Mouse (Mus musculus): ENCODE results near the gene Macrod1. TPM values are rescaled to one million over a fixed set of nuclear protein-coding genes. Genes with fewer than 3 reads are reported as not detected.
A peak's percentile ranks its signal among the peaks of the same experiment; 100 is the strongest.

Macrod1 gene
- polyA plus RNA-seq, 1 experiment from 2014 or later = 22.1 TPM

- Histone ChIP-seq H3K9ac (no peak overlapping the region), H3K27ac (replicated peaks) (no peak overlapping the region), H3K36me3 (no peaks in the 10 kb centered on the region), H3K4me3 (replicated peaks) (no peak overlapping the region), H3K9me3 (replicated peaks) (no peaks in the 10 kb centered on the region), H3K4me1 (peaks cover 42% of the 10 kb centered on the region), H3K4me2 (replicated peaks) (no peak overlapping the region), H3K27me3 (no peaks in the 10 kb centered on the region)
- WGBS = 44% methylated on average over 6 of the region's 6 CpGs
- ATAC-seq (ENCODE audit: insufficient number of reproducible peaks, low FRiP score, low TSS enrichment, low read depth) = no peak
These were observed 135.0 kb downstream of the Macrod1 start for GRCm38 (mm10) chr19:7191639-7192038.

DNA sequence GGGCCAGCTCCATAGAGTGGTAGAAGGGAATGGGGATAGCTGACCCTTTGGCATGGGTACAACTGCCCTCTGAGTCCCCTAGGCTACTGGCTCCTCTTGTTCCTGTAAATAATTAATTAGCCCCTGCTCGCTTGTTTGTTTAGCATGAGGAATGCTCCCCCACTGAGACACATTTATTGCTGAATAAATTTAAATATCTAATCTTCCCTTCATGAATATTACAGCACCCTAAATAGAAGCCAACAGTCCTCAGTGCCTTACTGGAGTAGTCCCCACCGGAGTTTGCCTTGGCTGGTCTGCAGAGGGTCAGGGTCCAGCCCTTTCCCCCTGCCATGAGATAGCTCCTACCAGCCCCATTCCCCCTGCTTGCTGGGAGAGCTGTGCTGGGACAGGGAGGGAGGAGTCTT, 136.0 kb downstream of the Macrod1 start:
- 53% methylated on average over 2 of the region's 2 CpGs for WGBS
- H3K9me3 ChIP-seq (replicated peaks) = no peaks in the 10 kb centered on the region
- no peak for ATAC-seq (ENCODE audit: insufficient number of reproducible peaks, low FRiP score, low TSS enrichment, low read depth)
- no peak overlapping the region for H3K4me3 ChIP-seq (replicated peaks)
- no peak overlapping the region for H3K27ac ChIP-seq (replicated peaks)
- no peak overlapping the region for H3K9ac ChIP-seq
- H3K4me1 ChIP-seq = peaks cover 42% of the 10 kb centered on the region
- no peak overlapping the region for H3K4me2 ChIP-seq (replicated peaks)
- H3K36me3 ChIP-seq = peaks cover 4% of the 10 kb centered on the region
- no peaks in the 10 kb centered on the region for H3K27me3 ChIP-seq

GRCm38 (mm10) chr19:7195900-7196728, 139.5 kb downstream of the Macrod1 start:
- ATAC-seq (ENCODE audit: insufficient number of reproducible peaks, low FRiP score, low TSS enrichment, low read depth) = no peak
- Histone ChIP-seq H3K27me3 (no peaks in the 10 kb centered on the region), H3K9me3 (replicated peaks) (no peaks in the 10 kb centered on the region), H3K4me2 (replicated peaks) (peak overlapping the region; percentile 13; the same call in 1 of the 2 replicates), H3K27ac (replicated peaks) (no peak overlapping the region), H3K4me1 (peaks cover 40% of the 10 kb centered on the region), H3K9ac (no peak overlapping the region), H3K36me3 (peaks cover 40% of the 10 kb centered on the region), H3K4me3 (replicated peaks) (no peak overlapping the region)
- WGBS = 17% methylated on average over 33 of the region's 33 CpGs

- Histone ChIP-seq H3K4me1 (peaks cover 36% of the 10 kb centered on the region), H3K27ac (replicated peaks) (no peak overlapping the region), H3K27me3 (no peaks in the 10 kb centered on the region), H3K36me3 (peaks cover 46% of the 10 kb centered on the region), H3K4me3 (replicated peaks) (no peak overlapping the region), H3K9ac (no peak overlapping the region), H3K4me2 (replicated peaks) (no peak overlapping the region), H3K9me3 (replicated peaks) (no peaks in the 10 kb centered on the region)
- ATAC-seq (ENCODE audit: insufficient number of reproducible peaks, low FRiP score, low TSS enrichment, low read depth) = no peak
- WGBS = 13% methylated on average over 17 of the region's 17 CpGs
These were observed 140.2 kb downstream of the Macrod1 start for GRCm38 (mm10) chr19:7196741-7197270.

DNA sequence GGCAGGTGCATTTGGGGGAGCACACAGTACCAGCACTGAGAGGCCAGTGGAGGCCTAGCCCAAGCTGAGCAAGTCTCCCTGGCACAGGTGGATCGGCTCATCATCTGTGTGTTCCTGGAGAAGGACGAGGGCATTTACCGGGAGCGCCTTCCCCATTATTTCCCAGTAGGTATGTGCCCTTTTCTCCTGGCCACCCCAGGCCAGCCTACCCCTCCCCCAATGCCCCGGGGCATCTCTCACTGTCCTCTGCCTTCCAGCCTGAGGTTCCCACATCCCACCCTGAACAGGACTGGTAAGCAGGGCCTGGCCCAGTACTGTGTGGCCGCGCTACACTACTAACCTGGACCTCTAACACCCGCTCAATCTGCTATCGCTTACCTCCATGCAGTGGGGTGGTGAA, 140.8 kb downstream of the Macrod1 start:
- Histone ChIP-seq H3K27ac (replicated peaks) (no peak overlapping the region), H3K36me3 (peaks cover 49% of the 10 kb centered on the region), H3K9me3 (replicated peaks) (no peaks in the 10 kb centered on the region), H3K27me3 (no peaks in the 10 kb centered on the region), H3K4me1 (peaks cover 33% of the 10 kb centered on the region), H3K4me2 (replicated peaks) (no peak overlapping the region), H3K9ac (no peak overlapping the region), H3K4me3 (replicated peaks) (no peak overlapping the region)
- no peak for ATAC-seq (ENCODE audit: insufficient number of reproducible peaks, low FRiP score, low TSS enrichment, low read depth)
- WGBS = 82% methylated on average over 9 of the region's 9 CpGs

GRCm38 (mm10) chr19:7199089-7199488, 142.5 kb downstream of the Macrod1 start:
- ATAC-seq (ENCODE audit: insufficient number of reproducible peaks, low FRiP score, low TSS enrichment, low read depth) = no peak
- H3K9ac ChIP-seq = no peak overlapping the region
- no peaks in the 10 kb centered on the region for H3K9me3 ChIP-seq (replicated peaks)
- peaks cover 66% of the 10 kb centered on the region for H3K36me3 ChIP-seq
- 93% methylated on average over 13 of the region's 13 CpGs for WGBS
- H3K4me1 ChIP-seq = peaks cover 35% of the 10 kb centered on the region
- H3K4me2 ChIP-seq (replicated peaks) = no peak overlapping the region
- no peak overlapping the region for H3K27ac ChIP-seq (replicated peaks)
- no peaks in the 10 kb centered on the region for H3K27me3 ChIP-seq
- no peak overlapping the region for H3K4me3 ChIP-seq (replicated peaks)

DNA sequence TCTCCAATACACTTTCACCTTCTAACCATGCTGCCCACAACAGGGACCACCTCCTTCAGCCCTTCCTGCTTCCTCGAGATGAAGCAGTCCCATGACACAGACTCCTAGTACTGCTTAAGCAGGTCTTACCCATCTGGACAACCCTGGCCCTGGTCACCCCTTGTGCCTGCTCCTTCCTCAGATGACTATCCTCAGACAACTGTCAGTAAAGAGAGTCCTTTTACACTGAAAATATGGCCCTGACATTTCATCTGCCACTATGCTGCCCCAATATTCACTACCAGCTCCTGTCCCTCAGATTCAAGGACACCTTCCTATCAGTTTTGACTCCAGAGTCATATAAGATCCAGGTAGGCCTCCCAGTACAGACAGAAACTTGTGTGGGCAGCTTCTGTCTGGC, 143.8 kb downstream of the Macrod1 start:
- Histone ChIP-seq H3K4me1 (peaks cover 43% of the 10 kb centered on the region), H3K27ac (replicated peaks) (no peak overlapping the region), H3K36me3 (peaks cover 71% of the 10 kb centered on the region), H3K9me3 (replicated peaks) (no peaks in the 10 kb centered on the region), H3K9ac (no peak overlapping the region), H3K4me3 (replicated peaks) (no peak overlapping the region), H3K4me2 (replicated peaks) (no peak overlapping the region), H3K27me3 (no peaks in the 10 kb centered on the region)
- no peak for ATAC-seq (ENCODE audit: insufficient number of reproducible peaks, low FRiP score, low TSS enrichment, low read depth)
- 29% methylated on average over 1 of the region's 1 CpGs for WGBS

DNA sequence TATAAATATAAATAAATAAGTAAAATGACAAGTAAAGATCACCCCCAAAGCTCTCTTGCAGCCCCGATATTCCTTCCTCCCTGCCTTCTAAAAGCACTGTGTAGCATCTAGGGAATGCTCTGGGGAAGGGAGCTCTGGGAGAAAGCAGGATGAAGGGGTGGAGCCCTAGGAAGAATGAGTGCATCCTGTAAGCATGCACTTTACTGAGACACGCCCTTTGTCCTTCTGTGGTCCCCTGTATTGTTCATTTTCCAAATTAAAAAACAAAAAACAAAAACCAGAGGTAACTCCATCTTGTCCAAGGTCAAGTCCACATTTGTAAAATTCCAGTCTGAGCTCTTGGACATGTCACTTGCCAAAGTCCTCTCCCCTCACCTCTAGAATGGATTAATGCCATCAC, 148.3 kb downstream of the Macrod1 start:
- peak overlapping the region; percentile 89 for H3K4me3 ChIP-seq (replicated peaks)
- H3K27me3 ChIP-seq = no peaks in the 10 kb centered on the region
- 48% methylated on average over 2 of the region's 2 CpGs for WGBS
- peak overlapping the region; percentile 76; the same call in 1 of the 2 replicates for H3K9ac ChIP-seq
- peaks cover 44% of the 10 kb centered on the region for H3K36me3 ChIP-seq
- H3K4me1 ChIP-seq = peaks cover 33% of the 10 kb centered on the region
- peak overlapping the region; percentile 66 for H3K4me2 ChIP-seq (replicated peaks)
- no peak for ATAC-seq (ENCODE audit: insufficient number of reproducible peaks, low FRiP score, low TSS enrichment, low read depth)
- no peaks in the 10 kb centered on the region for H3K9me3 ChIP-seq (replicated peaks)
- H3K27ac ChIP-seq (replicated peaks) = peak overlapping the region; percentile 99; the same call in 1 of the 2 replicates

- H3K4me2 ChIP-seq (replicated peaks) = peak overlapping the region; percentile 66
- no peaks in the 10 kb centered on the region for H3K27me3 ChIP-seq
- 20% methylated on average over 7 of the region's 7 CpGs for WGBS
- peak overlapping the region; percentile 99 for H3K27ac ChIP-seq (replicated peaks)
- peaks cover 39% of the 10 kb centered on the region for H3K36me3 ChIP-seq
- H3K4me3 ChIP-seq (replicated peaks) = peak overlapping the region; percentile 89
- H3K9me3 ChIP-seq (replicated peaks) = no peaks in the 10 kb centered on the region
- peaks cover 33% of the 10 kb centered on the region for H3K4me1 ChIP-seq
- peak overlapping the region; percentile 76 for H3K9ac ChIP-seq
- ATAC-seq (ENCODE audit: insufficient number of reproducible peaks, low FRiP score, low TSS enrichment, low read depth) = no peak
These were observed 148.7 kb downstream of the Macrod1 start for GRCm38 (mm10) chr19:7205326-7205725.

- peaks cover 33% of the 10 kb centered on the region for H3K4me1 ChIP-seq
- peak within 1 kb of the TSS; percentile 89 for H3K4me3 ChIP-seq (replicated peaks)
- ATAC-seq (ENCODE audit: insufficient number of reproducible peaks, low FRiP score, low TSS enrichment, low read depth) = peak; percentile 96
- H3K36me3 ChIP-seq = peaks cover 32% of the 10 kb centered on the region
- H3K27ac ChIP-seq (replicated peaks) = peak within 1 kb of the TSS; percentile 99
- H3K27me3 ChIP-seq = no peaks in the 10 kb centered on the region
- no peaks in the 10 kb centered on the region for H3K9me3 ChIP-seq (replicated peaks)
- H3K9ac ChIP-seq = peak within 1 kb of the TSS; percentile 76
- H3K4me2 ChIP-seq (replicated peaks) = peak within 1 kb of the TSS; percentile 66
- under 1% methylated on average over 79 of the region's 79 CpGs for WGBS
These were observed 149.4 kb downstream of the Macrod1 start, which contains the start of gene Otub1 for GRCm38 (mm10) chr19:7205753-7206736. Gene Otub1, minus strand, starts transcription at chr19:7206316.

Measured in embryonic facial prominence, embryonic 15.5 days (tissue).